Mouse (Mus musculus) hindbrain, embryonic 13.5 days (tissue): Measurements from ENCODE around the gene Kdm1a. TPM values are rescaled to one million over a fixed set of nuclear protein-coding genes. Genes with fewer than 3 reads are reported as not detected.

Experiments used
- ATAC-seq: fragments of 200-750 bp; cut with Nextera tagmentation; 2 replicates; pipeline ENCODE4 v1.8.0; 2017; ENCODE audit warnings: moderate TSS enrichment; ENCODE audit not compliant: low FRiP score
- H3K27ac ChIP-seq: fragments of 300-500 bp; sonication (generic); 2 replicates; pipeline ENCODE4 v1.5.1; 2015; ENCODE audit warnings: inconsistent platforms, mild to moderate bottlenecking, moderate library complexity
- H3K27me3 ChIP-seq: fragments of 300-500 bp; sonication (generic); 2 replicates; pipeline ENCODE4 v1.6.1; 2015; ENCODE audit warnings: mild to moderate bottlenecking, inconsistent platforms
- H3K36me3 ChIP-seq: fragments of 300-500 bp; sonication (generic); 2 replicates; pipeline ENCODE4 v1.6.1; 2015; ENCODE audit warnings: mild to moderate bottlenecking, inconsistent platforms
- H3K4me1 ChIP-seq: fragments of 300-500 bp; sonication (generic); replicated peaks from 2 replicates; pipeline ENCODE4 v1.6.1; 2015; ENCODE audit warnings: inconsistent platforms
- H3K4me2 ChIP-seq: fragments of 300-500 bp; sonication (generic); 2 replicates; pipeline ENCODE4 v1.6.1; 2015; ENCODE audit warnings: inconsistent platforms, mild to moderate bottlenecking, moderate library complexity
- H3K4me3 ChIP-seq: fragments of 300-500 bp; sonication (generic); 2 replicates; pipeline ENCODE4 v1.5.1; 2015; ENCODE audit warnings: mild to moderate bottlenecking, inconsistent platforms
- H3K9ac ChIP-seq: fragments of 300-500 bp; sonication (generic); 2 replicates; pipeline ENCODE4 v1.6.1; 2015; ENCODE audit warnings: mild to moderate bottlenecking, inconsistent platforms
- H3K9me3 ChIP-seq: fragments of 300-500 bp; sonication (generic); 2 replicates; pipeline ENCODE4 v1.6.1; 2016; ENCODE audit warnings: inconsistent platforms
- WGBS: fragments of 180-500 bp; shearing (Covaris S2); methylation state at CpG from one replicate; pipeline ENCODE4 v1.1.7; 2015; 5-methylcytosine and 5-hydroxymethylcytosine counted together
- polyA plus RNA-seq: library from polyadenylated mRNA; unstranded; fragments of >200 nt; fragmentation: Nextera tagmentation; extraction: Ambion mirVana; gene quantifications from 2 replicates; pipeline ENCODE4 v1.2.1, GENCODE M21; 2015

Gene Kdm1a
- polyA plus RNA-seq, 1 experiment from 2014 or later: 80.8 TPM

DNA sequence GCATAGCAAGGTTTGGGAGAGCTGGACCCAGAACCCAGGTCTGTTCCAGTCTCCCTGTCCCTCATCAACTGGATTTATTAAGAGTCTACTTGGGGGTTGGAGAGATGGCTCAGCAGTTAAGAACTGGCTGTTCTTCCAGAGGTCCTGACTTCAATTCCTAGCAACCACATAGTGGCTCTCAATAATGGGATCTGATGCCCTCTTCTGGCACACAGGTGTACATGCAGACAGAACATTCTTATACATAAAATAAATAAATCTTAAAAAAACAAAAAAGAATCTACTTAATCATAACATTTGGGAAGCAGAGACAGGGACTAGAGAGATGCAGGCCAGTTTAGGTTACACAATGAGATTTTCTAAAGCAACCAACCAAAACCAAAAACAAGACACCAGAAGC lies 33.5 kb upstream of the Kdm1a start:
- no peak overlapping the region for H3K27ac ChIP-seq
- no peak for ATAC-seq
- H3K9ac ChIP-seq: no peak overlapping the region
- no peak overlapping the region for H3K4me3 ChIP-seq
- no peaks in the 10 kb centered on the region for H3K36me3 ChIP-seq
- peaks cover 43% of the 10 kb centered on the region for H3K27me3 ChIP-seq
- H3K4me2 ChIP-seq: no peak overlapping the region
- H3K9me3 ChIP-seq: no peaks in the 10 kb centered on the region
- peaks cover 27% of the 10 kb centered on the region for H3K4me1 ChIP-seq

GRCm38 (mm10) chr4:136631237-136631994 lies 28.9 kb upstream of the Kdm1a start:
- H3K4me2 ChIP-seq: no peak overlapping the region
- WGBS: 82% methylated on average over 11 of the region's 11 CpGs
- H3K4me1 ChIP-seq: peaks cover 8% of the 10 kb centered on the region; the same call in 1 of the 2 replicates
- H3K27ac ChIP-seq: no peak overlapping the region
- no peak overlapping the region for H3K4me3 ChIP-seq
- no peaks in the 10 kb centered on the region for H3K9me3 ChIP-seq
- no peak for ATAC-seq
- no peaks in the 10 kb centered on the region for H3K36me3 ChIP-seq
- H3K27me3 ChIP-seq: peaks cover 12% of the 10 kb centered on the region
- no peak overlapping the region for H3K9ac ChIP-seq

DNA sequence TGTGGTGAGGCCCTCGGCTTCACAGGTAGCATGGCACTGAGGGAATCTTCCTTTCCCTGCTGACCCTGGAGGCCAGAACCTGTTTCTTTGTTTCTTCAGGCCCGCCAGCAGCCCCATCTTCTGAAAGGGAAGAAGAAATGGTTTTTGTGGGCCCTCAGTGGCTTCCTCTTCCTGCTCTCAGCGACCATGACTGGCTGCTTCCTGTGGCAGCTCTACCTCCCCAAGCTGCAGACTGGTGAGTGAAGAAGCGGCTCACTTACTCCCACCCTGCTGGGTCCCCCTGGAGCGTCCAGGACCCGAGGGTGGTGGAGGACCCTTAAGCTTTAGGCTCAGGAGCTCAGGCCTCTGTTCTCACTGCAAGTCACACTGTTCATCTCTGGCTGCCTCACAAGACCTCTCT lies 24.1 kb upstream of the Kdm1a start:
- no peak overlapping the region for H3K27ac ChIP-seq
- no peak overlapping the region for H3K4me3 ChIP-seq
- ATAC-seq: no peak
- H3K9me3 ChIP-seq: no peaks in the 10 kb centered on the region
- peaks cover 9% of the 10 kb centered on the region; the same call in 1 of the 2 replicates for H3K27me3 ChIP-seq
- H3K4me1 ChIP-seq: peaks cover 8% of the 10 kb centered on the region; the same call in 1 of the 2 replicates
- H3K9ac ChIP-seq: no peak overlapping the region
- no peak overlapping the region for H3K4me2 ChIP-seq
- WGBS: 76% methylated on average over 6 of the region's 6 CpGs
- no peaks in the 10 kb centered on the region for H3K36me3 ChIP-seq

- no peaks in the 10 kb centered on the region for H3K4me1 ChIP-seq
- ATAC-seq: no peak
- H3K27ac ChIP-seq: no peak within 1 kb of the TSS
- no peaks in the 10 kb centered on the region for H3K9me3 ChIP-seq
- peaks cover 9% of the 10 kb centered on the region; the same call in 1 of the 2 replicates for H3K27me3 ChIP-seq
- H3K4me2 ChIP-seq: no peak within 1 kb of the TSS
- no peaks in the 10 kb centered on the region for H3K36me3 ChIP-seq
- WGBS: 43% methylated on average over 6 of the region's 6 CpGs
- 0 out of 2 replicates have a peak within 1 kb of the TSS, but pooled peaks have one; percentile 20 for H3K9ac ChIP-seq
- no peak within 1 kb of the TSS for H3K4me3 ChIP-seq
These were observed 19.9 kb upstream of the Kdm1a start, which contains the start of gene Lactbl1 for GRCm38 (mm10) chr4:136622388-136622787. Gene Lactbl1 (plus strand): TSS chr4:136622621.

DNA sequence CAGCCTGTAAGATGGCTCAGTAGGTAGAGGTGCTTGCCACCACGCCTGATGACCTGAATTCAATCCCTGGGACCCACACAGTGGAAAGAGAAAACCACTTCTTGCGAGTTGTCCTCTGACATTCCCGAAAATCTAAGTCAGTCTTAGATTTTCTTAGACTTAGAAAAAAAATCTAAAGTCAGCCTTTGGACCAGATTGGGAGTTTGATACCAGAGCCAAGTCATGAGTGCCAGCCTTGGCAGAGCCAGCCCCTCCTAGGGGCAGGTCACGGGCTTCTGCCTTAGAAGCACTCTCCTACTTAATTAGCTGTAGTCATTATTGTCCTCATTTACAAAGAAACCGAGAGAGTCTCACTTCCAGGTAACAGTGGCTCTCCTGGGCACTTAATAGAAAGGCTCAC lies 19.4 kb upstream of the Kdm1a start:
- WGBS: 63% methylated on average over 5 of the region's 5 CpGs
- Histone ChIP-seq H3K9me3 (no peaks in the 10 kb centered on the region), H3K27ac (no peak overlapping the region), H3K4me1 (no peaks in the 10 kb centered on the region), H3K27me3 (peaks cover 9% of the 10 kb centered on the region; the same call in 1 of the 2 replicates), H3K36me3 (no peaks in the 10 kb centered on the region), H3K4me2 (no peak overlapping the region), H3K9ac (no peak overlapping the region), H3K4me3 (no peak overlapping the region)
- no peak for ATAC-seq

- H3K4me2 ChIP-seq: no peak overlapping the region
- 3% methylated on average over 1 of the region's 1 CpGs for WGBS
- H3K27me3 ChIP-seq: peaks cover 9% of the 10 kb centered on the region; the same call in 1 of the 2 replicates
- H3K4me3 ChIP-seq: no peak overlapping the region
- no peak for ATAC-seq
- H3K9ac ChIP-seq: no peak overlapping the region
- no peaks in the 10 kb centered on the region for H3K4me1 ChIP-seq
- no peak overlapping the region for H3K27ac ChIP-seq
- H3K36me3 ChIP-seq: no peaks in the 10 kb centered on the region
- H3K9me3 ChIP-seq: no peaks in the 10 kb centered on the region
These were observed 18.8 kb upstream of the Kdm1a start for GRCm38 (mm10) chr4:136621336-136621735.

DNA sequence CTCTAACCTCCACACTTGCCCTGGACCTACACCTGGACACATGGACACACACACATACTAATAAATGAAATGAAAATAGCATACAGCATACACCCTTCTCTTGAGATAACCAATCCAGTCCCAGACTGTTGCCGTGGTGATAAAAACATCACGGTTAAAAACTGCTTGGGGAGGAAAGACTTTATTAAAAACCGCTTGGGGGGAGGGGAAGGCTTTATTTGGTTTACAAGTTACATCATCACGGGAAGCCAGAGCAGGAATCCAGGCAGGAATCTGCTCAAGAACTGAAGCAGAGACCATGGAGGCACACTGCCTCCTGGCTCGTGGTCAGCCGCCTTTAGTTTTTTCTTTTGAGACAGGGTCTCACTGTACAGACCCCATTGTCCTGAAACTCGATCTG lies 11.1 kb upstream of the Kdm1a start:
- no peaks in the 10 kb centered on the region for H3K4me1 ChIP-seq
- H3K36me3 ChIP-seq: no peaks in the 10 kb centered on the region
- H3K4me2 ChIP-seq: no peak overlapping the region
- no peak overlapping the region for H3K9ac ChIP-seq
- no peak for ATAC-seq
- H3K9me3 ChIP-seq: no peaks in the 10 kb centered on the region
- H3K4me3 ChIP-seq: no peak overlapping the region
- H3K27me3 ChIP-seq: no peaks in the 10 kb centered on the region
- no peak overlapping the region for H3K27ac ChIP-seq
- 69% methylated on average over 7 of the region's 7 CpGs for WGBS

- no peak within 1 kb of the TSS for H3K4me3 ChIP-seq
- no peaks in the 10 kb centered on the region for H3K4me1 ChIP-seq
- H3K27me3 ChIP-seq: no peaks in the 10 kb centered on the region
- no peak for ATAC-seq
- 71% methylated on average over 4 of the region's 4 CpGs for WGBS
- H3K9me3 ChIP-seq: no peaks in the 10 kb centered on the region
- no peaks in the 10 kb centered on the region for H3K36me3 ChIP-seq
- H3K4me2 ChIP-seq: no peak within 1 kb of the TSS
- no peak within 1 kb of the TSS for H3K27ac ChIP-seq
- H3K9ac ChIP-seq: no peak within 1 kb of the TSS
These were observed 7.9 kb upstream of the Kdm1a start, which contains the start of gene Tex46 for GRCm38 (mm10) chr4:136610387-136610856. Gene Tex46 (plus strand): TSS chr4:136610437.

DNA sequence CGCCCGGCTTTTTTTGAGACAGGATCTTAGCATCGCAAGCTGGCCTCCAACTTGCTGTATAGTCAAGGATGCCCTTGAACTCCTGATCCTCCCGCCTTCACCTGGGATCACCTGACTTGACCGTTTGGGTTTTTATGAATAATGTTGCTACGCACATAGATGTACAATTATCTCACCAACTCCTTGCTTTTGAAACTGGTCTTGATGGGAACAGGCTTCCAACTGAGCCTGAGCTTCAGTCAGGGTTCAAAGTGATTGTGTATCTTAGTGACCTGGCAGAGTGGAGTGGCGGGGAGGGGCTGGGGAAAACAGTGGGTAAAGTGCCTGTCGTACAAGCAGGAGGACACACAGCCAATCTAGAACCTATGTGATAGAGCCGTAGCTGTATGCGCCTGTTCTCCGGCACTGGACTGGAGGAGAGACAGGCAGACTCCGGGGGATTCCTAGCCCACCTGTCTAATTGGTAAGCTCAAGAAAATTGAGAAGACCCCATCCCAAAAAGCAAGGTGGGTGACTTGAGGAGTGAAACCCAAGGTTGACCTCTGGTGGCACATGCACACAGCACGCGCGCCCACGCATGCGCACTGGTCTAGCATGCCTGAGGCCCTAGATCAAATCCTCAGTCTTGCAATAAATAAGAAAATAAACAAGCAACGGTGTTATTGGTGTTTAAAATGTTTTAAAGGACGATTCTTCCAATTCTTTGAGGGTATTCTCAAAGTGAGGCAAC lies 3.4 kb upstream of the Kdm1a start:
- Histone ChIP-seq H3K4me3 (no peak overlapping the region), H3K9ac (no peak overlapping the region), H3K4me2 (no peak overlapping the region), H3K27ac (no peak overlapping the region), H3K9me3 (no peaks in the 10 kb centered on the region), H3K27me3 (no peaks in the 10 kb centered on the region), H3K4me1 (peaks cover 3% of the 10 kb centered on the region), H3K36me3 (no peaks in the 10 kb centered on the region)
- 92% methylated on average over 19 of the region's 19 CpGs for WGBS
- ATAC-seq: no peak

DNA sequence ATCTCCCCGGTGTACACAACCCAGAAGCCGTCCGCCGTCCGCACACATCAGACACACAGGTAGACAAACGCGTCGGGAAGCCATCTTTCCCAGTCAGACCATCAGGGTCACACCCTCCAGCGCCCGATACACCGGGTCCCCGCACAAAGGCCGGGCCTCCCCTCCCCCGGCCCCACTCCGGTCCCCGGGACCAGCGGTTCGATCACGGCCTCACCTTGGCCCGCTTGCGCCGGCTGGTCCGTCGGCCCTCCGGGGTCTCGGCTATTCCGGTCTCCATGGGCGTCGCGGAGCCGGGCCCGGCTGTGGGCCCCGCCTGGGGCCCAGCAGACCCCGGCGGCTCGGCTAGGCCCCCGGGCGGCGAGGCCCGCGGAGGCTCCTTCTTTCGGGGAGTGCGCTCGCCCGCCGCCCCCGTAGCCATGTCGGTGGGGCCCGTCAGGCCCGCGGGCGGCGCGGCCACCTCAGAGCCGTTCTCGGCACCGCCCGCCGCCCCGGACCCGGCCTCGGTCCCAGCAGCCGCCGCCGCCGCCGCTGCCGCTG lies 437 bp downstream of the Kdm1a start:
- Histone ChIP-seq H3K4me1 (peaks cover 26% of the 10 kb centered on the region), H3K9me3 (no peaks in the 10 kb centered on the region)
- WGBS: under 1% methylated on average over 47 of the region's 68 CpGs

GRCm38 (mm10) chr4:136601476-136601875 lies 1.0 kb downstream of the Kdm1a start:
- ATAC-seq: no peak
- Histone ChIP-seq H3K27ac (peak overlapping the region; percentile 99), H3K36me3 (no peaks in the 10 kb centered on the region), H3K9ac (peak overlapping the region; percentile 99), H3K4me2 (peak overlapping the region; percentile 76), H3K27me3 (no peaks in the 10 kb centered on the region), H3K4me1 (peaks cover 30% of the 10 kb centered on the region), H3K4me3 (peak overlapping the region; percentile 97), H3K9me3 (no peaks in the 10 kb centered on the region)
- WGBS: 2% methylated on average over 13 of the region's 13 CpGs

More for the DNA sequence above, 437 bp downstream of the Kdm1a start:
- Histone ChIP-seq H3K4me3 (peak overlapping the region; percentile 97), H3K36me3 (no peaks in the 10 kb centered on the region), H3K4me2 (peak overlapping the region; percentile 76), H3K9ac (peak overlapping the region; percentile 99), H3K27ac (peak overlapping the region; percentile 99), H3K27me3 (no peaks in the 10 kb centered on the region)
- peak; percentile 67 for ATAC-seq

- H3K27ac ChIP-seq: no peak overlapping the region
- H3K27me3 ChIP-seq: no peaks in the 10 kb centered on the region
- peak overlapping the region; percentile 99 for H3K9ac ChIP-seq
These were observed 2.0 kb downstream of the Kdm1a start for GRCm38 (mm10) chr4:136600536-136600935.

More at GRCm38 (mm10) chr4:136600536-136600935, 2.0 kb downstream of the Kdm1a start:
- Histone ChIP-seq H3K36me3 (no peaks in the 10 kb centered on the region), H3K4me1 (peaks cover 36% of the 10 kb centered on the region), H3K4me3 (peak overlapping the region; percentile 97), H3K4me2 (peak overlapping the region; percentile 76), H3K9me3 (no peaks in the 10 kb centered on the region)
- WGBS: 93% methylated on average over 2 of the region's 2 CpGs
- ATAC-seq: no peak
